Mouse (Mus musculus) MEL (cell line): ENCODE results near the gene Abhd4. TPM values are rescaled to one million over a fixed set of nuclear protein-coding genes. Genes with fewer than 3 reads are reported as not detected.

ENCODE experiments used
- DNase-seq: peaks from one replicate; pipeline ENCODE4 v3.0.0; 2011; ENCODE audit warnings: low read depth, low spot score
- H3K27ac ChIP-seq: 2 replicates; pipeline ENCODE4 v1.5.1; 2012; ENCODE audit warnings: low read depth, mild to moderate bottlenecking, control low read depth, low read length, moderate library complexity; ENCODE audit not compliant: control insufficient read depth
- H3K27me3 ChIP-seq, 2 experiments: fragments of 150-350 bp in 1 of 2; sonication (generic) in 1 of 2; 2 replicates each; pipeline ENCODE4 v1.6.1; 2012; ENCODE audit warnings: low read length in 2 of 2, mild to moderate bottlenecking in 2 of 2, improper control_type of control experiment in 1 of 2, moderate library complexity in 1 of 2; ENCODE audit not compliant: insufficient read depth in 2 of 2, control insufficient read depth in 1 of 2
- H3K36me3 ChIP-seq, 2 experiments: 2 replicates each; pipeline ENCODE4 v1.6.1; 2012 to 2014; ENCODE audit warnings: low read length in 2 of 2, improper control_type of control experiment in 1 of 2, inconsistent platforms in 1 of 2, mild to moderate bottlenecking in 1 of 2; ENCODE audit not compliant: insufficient read depth in 2 of 2, control insufficient read depth in 1 of 2
- H3K4me1 ChIP-seq, 2 experiments: fragments of 150-350 bp in 1 of 2; sonication (generic) in 1 of 2; 2 replicates each; pipeline ENCODE4 v1.6.1; 2012; ENCODE audit warnings: low read length in 2 of 2, improper control_type of control experiment in 1 of 2, mild to moderate bottlenecking in 1 of 2; ENCODE audit not compliant: insufficient read depth in 2 of 2, control insufficient read depth in 1 of 2
- H3K4me3 ChIP-seq, 2 experiments: fragments of 150-350 bp in 1 of 2; sonication (generic) in 1 of 2; 2 replicates each; pipeline ENCODE4 v1.5.1; 2012; ENCODE audit warnings: low read depth in 2 of 2, low read length in 2 of 2, mild to moderate bottlenecking in 2 of 2, moderate library complexity in 2 of 2, control low read depth in 1 of 2, improper control_type of control experiment in 1 of 2; ENCODE audit not compliant: control insufficient read depth in 1 of 2, insufficient read depth in 1 of 2
- H3K79me2 ChIP-seq: 2 replicates; pipeline ENCODE4 v1.6.1; 2012; ENCODE audit warnings: mild to moderate bottlenecking, low read length, moderate library complexity; ENCODE audit not compliant: control insufficient read depth, poor library complexity, insufficient read depth
- H3K9ac ChIP-seq: 2 replicates; pipeline ENCODE4 v1.6.1; 2012; ENCODE audit warnings: low read depth, mild to moderate bottlenecking, control low read depth, low read length, moderate library complexity; ENCODE audit not compliant: control insufficient read depth, poor library complexity, severe bottlenecking
- H3K9me3 ChIP-seq: fragments of 150-350 bp; sonication (generic); replicated peaks from 2 replicates; pipeline ENCODE4 v1.6.1; 2012; ENCODE audit warnings: mild to moderate bottlenecking, low read length, improper control_type of control experiment, moderate library complexity; ENCODE audit not compliant: insufficient read depth
- CTCF ChIP-seq, 3 experiments: IDR thresholded peaks in 2 of 3; conservative IDR thresholded peaks in 1 of 3; 2 replicates each; pipeline ENCODE4 v1.5.1; 2011 to 2012; ENCODE audit warnings: low read length in 3 of 3, low read depth in 2 of 3, mild to moderate bottlenecking in 2 of 3, improper control_type of control experiment in 1 of 3, inconsistent platforms in 1 of 3, mixed read lengths in 1 of 3, moderate library complexity in 1 of 3; ENCODE audit not compliant: control insufficient read depth in 1 of 3, insufficient read depth in 1 of 3, poor library complexity in 1 of 3, severe bottlenecking in 1 of 3
- E2F4 ChIP-seq: IDR thresholded peaks from 2 replicates; pipeline ENCODE4 v1.6.1; 2011; ENCODE audit warnings: low read depth, low read length, improper control_type of control experiment, borderline replicate concordance
- EP300 ChIP-seq, 2 experiments: IDR thresholded peaks; 2 replicates each; pipeline ENCODE4 v1.6.1; 2011; ENCODE audit warnings: improper control_type of control experiment in 2 of 2, low read length in 2 of 2, low read depth in 1 of 2, mild to moderate bottlenecking in 1 of 2
- ETS1 ChIP-seq: IDR thresholded peaks from 2 replicates; pipeline ENCODE4 v1.6.1; 2012; ENCODE audit warnings: low read depth, mild to moderate bottlenecking, inconsistent platforms, low read length, improper control_type of control experiment, moderate library complexity
- GABPA ChIP-seq: IDR thresholded peaks from 2 replicates; pipeline ENCODE4 v1.6.1; 2012; ENCODE audit warnings: low read depth, mild to moderate bottlenecking, inconsistent platforms, low read length, improper control_type of control experiment, moderate library complexity
- KAT2A ChIP-seq: conservative IDR thresholded peaks from 2 replicates; pipeline ENCODE4 v1.6.1; 2012; ENCODE audit warnings: low read depth, low read length, improper control_type of control experiment, inconsistent platforms
- MAFK ChIP-seq: IDR thresholded peaks from 2 replicates; pipeline ENCODE4 v1.6.1; 2011; ENCODE audit warnings: low read depth, mild to moderate bottlenecking, low read length, improper control_type of control experiment, borderline replicate concordance
- MAZ ChIP-seq: IDR thresholded peaks from 2 replicates; pipeline ENCODE4 v1.6.1; 2012; ENCODE audit warnings: low read depth, mild to moderate bottlenecking, inconsistent platforms, low read length, improper control_type of control experiment
- MXI1 ChIP-seq: IDR thresholded peaks from 2 replicates; pipeline ENCODE4 v1.6.1; 2011; ENCODE audit warnings: mild to moderate bottlenecking, low read depth, low read length, improper control_type of control experiment
- MYB ChIP-seq: IDR thresholded peaks from 2 replicates; pipeline ENCODE4 v1.6.1; 2011; ENCODE audit warnings: mild to moderate bottlenecking, low read depth, low read length, improper control_type of control experiment
- NELFE ChIP-seq: IDR thresholded peaks from 2 replicates; pipeline ENCODE4 v1.6.1; 2011; ENCODE audit warnings: low read depth, low read length, improper control_type of control experiment
- NRF1 ChIP-seq: IDR thresholded peaks from 2 replicates; pipeline ENCODE4 v1.6.1; 2014; ENCODE audit warnings: low read depth, mild to moderate bottlenecking, inconsistent platforms, low read length, improper control_type of control experiment, moderate library complexity; ENCODE audit not compliant: poor library complexity, insufficient read depth, severe bottlenecking
- RCOR1 ChIP-seq: IDR thresholded peaks from 2 replicates; pipeline ENCODE4 v1.6.1; 2012; ENCODE audit warnings: low read depth, mild to moderate bottlenecking, inconsistent platforms, low read length, improper control_type of control experiment
- SIN3A ChIP-seq: IDR thresholded peaks from 2 replicates; pipeline ENCODE4 v1.6.1; 2012; ENCODE audit warnings: low read length, improper control_type of control experiment, inconsistent platforms
- SMC3 ChIP-seq: IDR thresholded peaks from 2 replicates; pipeline ENCODE4 v1.6.1; 2011; ENCODE audit warnings: low read depth, low read length, improper control_type of control experiment
- TCF12 ChIP-seq: IDR thresholded peaks from 2 replicates; pipeline ENCODE4 v1.6.1; 2014; ENCODE audit warnings: low read depth, mild to moderate bottlenecking, inconsistent platforms, low read length, improper control_type of control experiment, moderate library complexity
- USF1 ChIP-seq: IDR thresholded peaks from 2 replicates; pipeline ENCODE4 v1.6.1; 2014; ENCODE audit warnings: low read depth, mild to moderate bottlenecking, inconsistent platforms, low read length, improper control_type of control experiment, moderate library complexity
- USF2 ChIP-seq, 2 experiments: IDR thresholded peaks; 2 replicates each; pipeline ENCODE4 v1.6.1; 2011 to 2012; ENCODE audit warnings: improper control_type of control experiment in 2 of 2, low read length in 2 of 2, borderline replicate concordance in 1 of 2, inconsistent platforms in 1 of 2, low read depth in 1 of 2, mild to moderate bottlenecking in 1 of 2; ENCODE audit not compliant: insufficient read depth in 1 of 2
- ZC3H11A ChIP-seq: IDR thresholded peaks from 2 replicates; pipeline ENCODE4 v1.6.1; 2012; ENCODE audit warnings: low read depth, mild to moderate bottlenecking, inconsistent platforms, low read length, improper control_type of control experiment
- ZKSCAN1 ChIP-seq: IDR thresholded peaks from 2 replicates; pipeline ENCODE4 v1.6.1; 2012; ENCODE audit warnings: low read depth, mild to moderate bottlenecking, inconsistent platforms, low read length, improper control_type of control experiment, moderate library complexity
- ZMIZ1 ChIP-seq: IDR thresholded peaks from 2 replicates; pipeline ENCODE4 v1.6.1; 2012; ENCODE audit warnings: low read depth, mild to moderate bottlenecking, inconsistent platforms, low read length, improper control_type of control experiment, moderate library complexity
- polyA plus RNA-seq, 2 experiments: library from polyadenylated mRNA; stranded (reverse) in 1 of 2; unstranded in 1 of 2; fragments of >175 nt in 1 of 2; fragments of >200 nt in 1 of 2; gene quantifications; 2 replicates each; pipeline versions ENCODE4 v1.2.1 to v1.2.4; 2012; ENCODE audit warnings: low replicate concordance in 2 of 2, low read depth in 1 of 2; ENCODE audit not compliant: insufficient read length in 2 of 2, insufficient read depth in 1 of 2, missing spikeins in 1 of 2
- total RNA-seq: library from RNA; depleted of rRNA; stranded (reverse); fragments of 300-350 nt; gene quantifications from 2 replicates; pipeline ENCODE4 v1.2.3, GENCODE M21; 2012

The Abhd4 gene
- total and polyA plus RNA-seq, 3 experiments = 13.1 to 32.0 TPM; not detected in 1

- Histone ChIP-seq H3K4me3 (peak overlapping the region; percentile 13 to 41; a peak in 2 of 4 replicates), H3K4me1 (peaks cover 0 to 5% of the 10 kb centered on the region in 2 experiments; a peak in 2 of 4 replicates), H3K27me3 (no peaks in the 10 kb centered on the region), H3K9me3 (no peaks in the 10 kb centered on the region), H3K79me2 (no peaks in the 10 kb centered on the region), H3K27ac (peak overlapping the region; percentile 7; the same call in 1 of the 2 replicates), H3K9ac (no peak overlapping the region; the same call in 1 of the 2 replicates), H3K36me3 (peaks cover 0 to 1% of the 10 kb centered on the region in 2 experiments; a peak in 1 of 4 replicates)
- TF ChIP-seq MXI1 (peak; percentile 46; the same call in 1 of the 2 replicates), RCOR1 (peak; percentile 79), EP300 (IDR thresholded peaks at IDR 0.05; ENCODE audit: low read depth in 1 of 2, low read length in 2 of 2) (no peak), E2F4 (no peak), NELFE (no peak), KAT2A (0 out of 2 replicates have a peak, but pooled peaks have one; percentile 20), SIN3A (peak; percentile 45; the same call in 1 of the 2 replicates), MAZ (0 out of 2 replicates have a peak, but pooled peaks have one; percentile 36), TCF12 (no peak; the same call in 1 of the 2 replicates), USF2 (IDR thresholded peaks at IDR 0.05; ENCODE audit: borderline replicate concordance in 1 of 2, insufficient read depth in 1 of 2, low read depth in 1 of 2, low read length in 2 of 2) (no peak), SMC3 (peak; percentile 19; the same call in 1 of the 2 replicates), ETS1 (0 out of 2 replicates have a peak, but pooled peaks have one; percentile 28), MYB (no peak), ZKSCAN1 (no peak)
- peak; percentile 71 for DNase-seq
These were observed 21.0 kb upstream of the Abhd4 start for GRCm38 (mm10) chr14:54232811-54233558.

- no peaks in the 10 kb centered on the region for H3K9me3 ChIP-seq
- peak overlapping the region; percentile 0; the same call in 1 of the 2 replicates for H3K27ac ChIP-seq
- H3K27me3 ChIP-seq = no peaks in the 10 kb centered on the region
- H3K79me2 ChIP-seq = no peaks in the 10 kb centered on the region
- no peak for DNase-seq
- H3K4me1 ChIP-seq = peaks cover 0 to 5% of the 10 kb centered on the region in 2 experiments; a peak in 2 of 4 replicates
- TF ChIP-seq MAFK = 0 out of 2 replicates have a peak, but pooled peaks have one; percentile 15
- TF ChIP-seq ZMIZ1 = no peak
- no peak for TF ChIP-seq ZC3H11A
- TF ChIP-seq NRF1 = no peak
- TF ChIP-seq NELFE = no peak
- TF ChIP-seq MXI1 = no peak
- TF ChIP-seq GABPA = no peak
- TF ChIP-seq CTCF (IDR thresholded peaks at IDR 0.05 in 2 of 3, conservative IDR thresholded peaks at IDR 0.05 in 1 of 3; ENCODE audit: control insufficient read depth in 1 of 3, insufficient read depth in 1 of 3, low read depth in 2 of 3, low read length in 3 of 3, poor library complexity in 1 of 3, severe bottlenecking in 1 of 3) = no peak
- TF ChIP-seq USF1 = no peak
- peaks cover 0 to 1% of the 10 kb centered on the region in 2 experiments; a peak in 1 of 4 replicates for H3K36me3 ChIP-seq
- 0 out of 4 replicates have a peak overlapping the region, but pooled peaks of 1 of the 2 experiments have one; percentile 41 for H3K4me3 ChIP-seq
- no peak overlapping the region; the same call in 1 of the 2 replicates for H3K9ac ChIP-seq
These were observed 20.3 kb upstream of the Abhd4 start for GRCm38 (mm10) chr14:54233559-54234143.
